Mouse (Mus musculus) embryonic facial prominence, embryonic 11.5 days (tissue): ENCODE data around the gene Bmp7. TPM values are rescaled to one million over a fixed set of nuclear protein-coding genes. Genes with fewer than 3 reads are reported as not detected.
A peak's percentile ranks its signal among the peaks of the same experiment; 100 is the strongest.

Experiments used
- ATAC-seq: fragments of 200-750 bp; cut with Nextera tagmentation; replicated peaks from 2 replicates; pipeline ENCODE4 v1.8.0; 2017; ENCODE audit warnings: low read depth; ENCODE audit not compliant: insufficient number of reproducible peaks, low FRiP score, low TSS enrichment
- DNase-seq: peaks from one replicate; pipeline ENCODE4 v3.0.0-alpha.2; 2015; ENCODE audit warnings: low spot score
- H3K27ac ChIP-seq: fragments of 300-500 bp; sonication (generic); replicated peaks from 2 replicates; pipeline ENCODE4 v1.5.1; 2014; ENCODE audit warnings: mild to moderate bottlenecking, low read depth, low read length, control low read depth
- H3K27me3 ChIP-seq: fragments of 300-500 bp; sonication (generic); 2 replicates; pipeline ENCODE4 v1.6.1; 2014; ENCODE audit warnings: mild to moderate bottlenecking, low read length, moderate library complexity, mixed read lengths; ENCODE audit not compliant: control insufficient read depth, insufficient read depth
- H3K36me3 ChIP-seq: fragments of 300-500 bp; sonication (generic); replicated peaks from 2 replicates; pipeline ENCODE4 v1.6.1; 2014; ENCODE audit warnings: low read depth, mild to moderate bottlenecking, low read length, moderate library complexity, mixed read lengths; ENCODE audit not compliant: control insufficient read depth, insufficient read depth
- H3K4me1 ChIP-seq: fragments of 300-500 bp; sonication (generic); 2 replicates; pipeline ENCODE4 v1.6.1; 2014; ENCODE audit warnings: low read length, mixed read lengths; ENCODE audit not compliant: control insufficient read depth, insufficient read depth
- H3K4me2 ChIP-seq: fragments of 300-500 bp; sonication (generic); 2 replicates; pipeline ENCODE4 v1.6.1; 2014; ENCODE audit warnings: low read depth, mild to moderate bottlenecking, control low read depth, low read length, moderate library complexity
- H3K4me3 ChIP-seq: fragments of 300-500 bp; sonication (generic); 2 replicates; pipeline ENCODE4 v1.5.1; 2014; ENCODE audit warnings: low read depth, low read length, control low read depth
- H3K9ac ChIP-seq: fragments of 300-500 bp; sonication (generic); replicated peaks from 2 replicates; pipeline ENCODE4 v1.6.1; 2014; ENCODE audit warnings: mild to moderate bottlenecking, control low read depth, low read length
- H3K9me3 ChIP-seq: fragments of 300-500 bp; sonication (generic); replicated peaks from 2 replicates; pipeline ENCODE4 v1.6.1; 2016; ENCODE audit warnings: mild to moderate bottlenecking, low read length, inconsistent platforms, mixed read lengths; ENCODE audit not compliant: control insufficient read depth
- WGBS: fragments of 180-500 bp; shearing (Covaris S2); extraction: QIAGEN DNeasy Blood & Tissue Kit; methylation state at CpG from one replicate; pipeline ENCODE4 v1.1.7; 2014; 5-methylcytosine and 5-hydroxymethylcytosine counted together
- polyA plus RNA-seq: library from polyadenylated mRNA; unstranded; fragments of >200 nt; fragmentation: Nextera tagmentation; extraction: Ambion mirVana; gene quantifications from 2 replicates; pipeline ENCODE4 v1.2.1, GENCODE M21; 2014

Bmp7 gene
- polyA plus RNA-seq, 1 experiment from 2014 or later = 26.2 TPM

GRCm38 (mm10) chr2:172864566-172864965 is 75.6 kb downstream of the Bmp7 start:
- H3K4me3 ChIP-seq = no peak overlapping the region
- no peak for ATAC-seq
- peaks cover 10% of the 10 kb centered on the region for H3K4me1 ChIP-seq
- DNase-seq = no peak
- WGBS = 97% methylated on average over 7 of the region's 7 CpGs
- no peaks in the 10 kb centered on the region for H3K36me3 ChIP-seq
- H3K9ac ChIP-seq = no peak overlapping the region
- H3K27ac ChIP-seq = no peak overlapping the region
- H3K4me2 ChIP-seq = no peak overlapping the region
- H3K27me3 ChIP-seq = no peaks in the 10 kb centered on the region
- H3K9me3 ChIP-seq = no peaks in the 10 kb centered on the region; the same call in 1 of the 2 replicates

GRCm38 (mm10) chr2:172863469-172863856 is 76.7 kb downstream of the Bmp7 start:
- Histone ChIP-seq H3K9ac (no peak overlapping the region; the same call in 1 of the 2 replicates), H3K36me3 (no peaks in the 10 kb centered on the region), H3K27ac (0 out of 2 replicates have a peak overlapping the region, but pooled peaks have one; percentile 13), H3K4me3 (no peak overlapping the region), H3K4me2 (peak overlapping the region; percentile 32), H3K9me3 (no peaks in the 10 kb centered on the region; the same call in 1 of the 2 replicates), H3K27me3 (no peaks in the 10 kb centered on the region), H3K4me1 (peaks cover 10% of the 10 kb centered on the region)
- 0 out of 2 replicates have a peak, but pooled peaks have one; percentile 10 for ATAC-seq
- WGBS = 53% methylated on average over 14 of the region's 14 CpGs
- DNase-seq = no peak

GRCm38 (mm10) chr2:172862850-172863468 is 77.2 kb downstream of the Bmp7 start:
- no peaks in the 10 kb centered on the region for H3K36me3 ChIP-seq
- DNase-seq (peak; percentile 59), ATAC-seq (peak; percentile 61; the same call in 1 of the 2 replicates)
- H3K4me2 ChIP-seq = peak overlapping the region; percentile 32
- 38% methylated on average over 29 of the region's 29 CpGs for WGBS
- H3K4me3 ChIP-seq = no peak overlapping the region
- no peaks in the 10 kb centered on the region; the same call in 1 of the 2 replicates for H3K9me3 ChIP-seq
- 0 out of 2 replicates have a peak overlapping the region, but pooled peaks have one; percentile 13 for H3K27ac ChIP-seq
- H3K9ac ChIP-seq = no peak overlapping the region; the same call in 1 of the 2 replicates
- peaks cover 10% of the 10 kb centered on the region for H3K4me1 ChIP-seq
- no peaks in the 10 kb centered on the region for H3K27me3 ChIP-seq

- no peak overlapping the region for H3K4me3 ChIP-seq
- ATAC-seq (no peak), DNase-seq (no peak)
- H3K27me3 ChIP-seq = no peaks in the 10 kb centered on the region
- no peak overlapping the region for H3K27ac ChIP-seq
- no peaks in the 10 kb centered on the region for H3K36me3 ChIP-seq
- 69% methylated on average over 19 of the region's 19 CpGs for WGBS
- no peak overlapping the region for H3K4me2 ChIP-seq
- peaks cover 7% of the 10 kb centered on the region for H3K4me1 ChIP-seq
- H3K9me3 ChIP-seq = no peaks in the 10 kb centered on the region; the same call in 1 of the 2 replicates
- no peak overlapping the region for H3K9ac ChIP-seq
Observed at GRCm38 (mm10) chr2:172862424-172862823, 77.7 kb downstream of the Bmp7 start.

- Histone ChIP-seq H3K27ac (no peak overlapping the region), H3K4me1 (peaks cover 5% of the 10 kb centered on the region; the same call in 1 of the 2 replicates), H3K9ac (no peak overlapping the region), H3K9me3 (no peaks in the 10 kb centered on the region; the same call in 1 of the 2 replicates), H3K4me2 (no peak overlapping the region), H3K36me3 (no peaks in the 10 kb centered on the region), H3K27me3 (no peaks in the 10 kb centered on the region), H3K4me3 (no peak overlapping the region)
- 66% methylated on average over 14 of the region's 14 CpGs for WGBS
- DNase-seq (no peak), ATAC-seq (no peak)
Observed at GRCm38 (mm10) chr2:172861590-172861989, 78.5 kb downstream of the Bmp7 start.

- no peak for ATAC-seq
- DNase-seq = no peak
- peaks cover 5% of the 10 kb centered on the region; the same call in 1 of the 2 replicates for H3K4me1 ChIP-seq
- H3K27me3 ChIP-seq = no peaks in the 10 kb centered on the region
- 81% methylated on average over 8 of the region's 8 CpGs for WGBS
- H3K36me3 ChIP-seq = no peaks in the 10 kb centered on the region
- no peak overlapping the region for H3K4me3 ChIP-seq
- no peak overlapping the region for H3K4me2 ChIP-seq
- H3K9me3 ChIP-seq = no peaks in the 10 kb centered on the region; the same call in 1 of the 2 replicates
- no peak overlapping the region for H3K27ac ChIP-seq
- no peak overlapping the region for H3K9ac ChIP-seq
Observed at GRCm38 (mm10) chr2:172860593-172860992, 79.5 kb downstream of the Bmp7 start.

- no peak for DNase-seq
- H3K27me3 ChIP-seq = no peaks in the 10 kb centered on the region
- H3K36me3 ChIP-seq = no peaks in the 10 kb centered on the region
- ATAC-seq = no peak
- no peaks in the 10 kb centered on the region; the same call in 1 of the 2 replicates for H3K9me3 ChIP-seq
- no peak overlapping the region for H3K27ac ChIP-seq
- H3K4me1 ChIP-seq = peaks cover 5% of the 10 kb centered on the region; the same call in 1 of the 2 replicates
- no peak overlapping the region for H3K4me3 ChIP-seq
- no peak overlapping the region for H3K9ac ChIP-seq
- H3K4me2 ChIP-seq = no peak overlapping the region
- 80% methylated on average over 7 of the region's 7 CpGs for WGBS
Observed at GRCm38 (mm10) chr2:172860104-172860503, 80.0 kb downstream of the Bmp7 start.

- ATAC-seq (no peak), DNase-seq (no peak)
- Histone ChIP-seq H3K9me3 (no peaks in the 10 kb centered on the region), H3K36me3 (no peaks in the 10 kb centered on the region), H3K27me3 (no peaks in the 10 kb centered on the region), H3K4me1 (peaks cover 2% of the 10 kb centered on the region; the same call in 1 of the 2 replicates), H3K27ac (no peak overlapping the region), H3K4me3 (no peak overlapping the region), H3K4me2 (no peak overlapping the region), H3K9ac (no peak overlapping the region)
- WGBS = 60% methylated on average over 10 of the region's 10 CpGs
Observed at GRCm38 (mm10) chr2:172857048-172857447, 83.1 kb downstream of the Bmp7 start.
